Mouse (Mus musculus) CH12.LX (cell line): Measurements from ENCODE around the gene Pepd. TPM values are rescaled to one million over a fixed set of nuclear protein-coding genes. Genes with fewer than 3 reads are reported as not detected.
A peak's percentile ranks its signal among the peaks of the same experiment; 100 is the strongest.

Source experiments
- DNase-seq: peaks from one replicate; pipeline ENCODE4 v3.0.0-alpha.2; 2013; ENCODE audit errors: extremely low read depth
- H3K27ac ChIP-seq: 2 replicates; pipeline ENCODE4 v1.5.1; 2012; ENCODE audit warnings: low read depth, mild to moderate bottlenecking, control low read depth, moderate library complexity; ENCODE audit not compliant: insufficient read depth
- H3K27me3 ChIP-seq: replicated peaks from 2 replicates; pipeline ENCODE3; 2012; ENCODE audit warnings: inconsistent platforms
- H3K36me3 ChIP-seq, 2 experiments: replicated peaks in 1 of 2; 2 replicates each; pipeline versions ENCODE3 to v1.6.1; 2012; ENCODE audit warnings: inconsistent platforms in 1 of 2, low read length in 1 of 2, mild to moderate bottlenecking in 1 of 2, mixed read lengths in 1 of 2, moderate library complexity in 1 of 2; ENCODE audit not compliant: control insufficient read depth in 1 of 2, insufficient read depth in 1 of 2
- H3K4me1 ChIP-seq, 2 experiments: 2 replicates each; pipeline ENCODE4 v1.6.1; 2012; ENCODE audit warnings: inconsistent platforms in 1 of 2, moderate library complexity in 1 of 2; ENCODE audit not compliant: insufficient read depth in 2 of 2, control insufficient read depth in 1 of 2
- H3K4me2 ChIP-seq: 2 replicates; pipeline ENCODE4 v1.6.1; 2012; ENCODE audit warnings: low read depth, mild to moderate bottlenecking, control low read depth; ENCODE audit not compliant: poor library complexity, insufficient read depth, severe bottlenecking
- H3K4me3 ChIP-seq, 3 experiments: fragments of 150-350 bp in 1 of 3; sonication (generic) in 1 of 3; replicated peaks in 1 of 3; 2 replicates each; pipeline versions ENCODE3 to v1.5.1; 2011 to 2012; ENCODE audit warnings: low read depth in 2 of 3, low read length in 2 of 3, mild to moderate bottlenecking in 2 of 3, moderate library complexity in 2 of 3, control low read depth in 1 of 3, improper control_type of control experiment in 1 of 3, inconsistent platforms in 1 of 3, mixed read lengths in 1 of 3; ENCODE audit not compliant: poor library complexity in 1 of 3
- H3K79me2 ChIP-seq: replicated peaks from 2 replicates; pipeline ENCODE4 v1.6.1; 2012; ENCODE audit warnings: mild to moderate bottlenecking, moderate library complexity; ENCODE audit not compliant: control insufficient read depth, poor library complexity, insufficient read depth, severe bottlenecking; ENCODE audit errors: extremely low read depth
- H3K9ac ChIP-seq: 2 replicates; pipeline ENCODE4 v1.6.1; 2012; ENCODE audit warnings: low read depth, mild to moderate bottlenecking, control low read depth, moderate library complexity; ENCODE audit not compliant: insufficient read depth
- H3K9me3 ChIP-seq: replicated peaks from 2 replicates; pipeline ENCODE3; 2012; ENCODE audit warnings: low read length, inconsistent platforms, mixed read lengths
- CHD1 ChIP-seq: IDR thresholded peaks from 2 replicates; pipeline ENCODE4 v1.6.1; 2012; ENCODE audit warnings: low read depth, low read length, improper control_type of control experiment, inconsistent platforms
- JUN ChIP-seq: IDR thresholded peaks from 2 replicates; pipeline ENCODE4 v1.6.1; 2011; ENCODE audit warnings: low read depth, mild to moderate bottlenecking, low read length, improper control_type of control experiment, moderate library complexity; ENCODE audit not compliant: insufficient read depth
- MAZ ChIP-seq: IDR thresholded peaks from 2 replicates; pipeline ENCODE4 v1.6.1; 2012; ENCODE audit warnings: low read depth, mild to moderate bottlenecking, inconsistent platforms, low read length, improper control_type of control experiment, moderate library complexity
- MEF2A ChIP-seq: IDR thresholded peaks from 2 replicates; pipeline ENCODE4 v1.6.1; 2014; ENCODE audit warnings: low read depth, mild to moderate bottlenecking, inconsistent platforms, low read length, improper control_type of control experiment, borderline replicate concordance
- NELFE ChIP-seq: IDR thresholded peaks from 2 replicates; pipeline ENCODE4 v1.6.1; 2011; ENCODE audit warnings: low read depth, low read length, improper control_type of control experiment
- POLR2AphosphoS2 ChIP-seq: IDR thresholded peaks from 2 replicates; pipeline ENCODE4 v1.6.1; 2011; ENCODE audit warnings: low read depth, low read length, improper control_type of control experiment
- RAD21 ChIP-seq: IDR thresholded peaks from 2 replicates; pipeline ENCODE4 v1.6.1; 2011; ENCODE audit warnings: low read depth, mild to moderate bottlenecking, low read length, improper control_type of control experiment, moderate library complexity
- USF1 ChIP-seq: IDR thresholded peaks from 2 replicates; pipeline ENCODE4 v1.6.1; 2014; ENCODE audit warnings: low read depth, mild to moderate bottlenecking, inconsistent platforms, low read length, improper control_type of control experiment
- ZNF384 ChIP-seq: IDR thresholded peaks from 2 replicates; pipeline ENCODE4 v1.6.1; 2012; ENCODE audit warnings: low read depth, low read length, improper control_type of control experiment, inconsistent platforms
- dilution Hi-C: fragments of 300-500 bp; cut with MboI; formaldehyde crosslinking; loops from 2 replicates; pipeline ENCODE4 v1.14.3; 2020; ENCODE audit warnings: low sequenced_read_pairs; ENCODE audit not compliant: extremely low pct_unique_long_range_greater_than_20kb, extremely low pct_ligation_motif_present
- in situ Hi-C: fragments of 300-500 bp; cut with MboI; formaldehyde crosslinking; loops from 3 replicates; pipeline ENCODE4 v1.14.3; 2019; ENCODE audit warnings: low sequenced_read_pairs, low pct_ligation_motif_present, low pct_unique_long_range_greater_than_20kb, mixed read lengths
- polyA plus RNA-seq: library from polyadenylated mRNA; unstranded; fragments of >175 nt; gene quantifications from 2 replicates; pipeline ENCODE4 v1.2.1, GENCODE M21; 2012; ENCODE audit warnings: low read depth; ENCODE audit not compliant: insufficient read length
- total RNA-seq, 2 experiments: library from RNA; depleted of rRNA; stranded (reverse); fragments of 300-350 nt in 1 of 2; fragments of >200 nt in 1 of 2; gene quantifications; 2 replicates each; pipeline ENCODE4 v1.2.3; 2012 to 2014

Gene Pepd
- total and polyA plus RNA-seq, 3 experiments: 52.4 to 68.3 (median 53.5) TPM

GRCm38 (mm10) chr7:35086271-35086861 is 174.2 kb downstream of the Pepd start:
- Histone ChIP-seq H3K4me3 (no peak overlapping the region), H3K36me3 (no peaks in the 10 kb centered on the region)
- in situ Hi-C loops: no loop called here

GRCm38 (mm10) chr7:35090550-35090949 is 178.4 kb downstream of the Pepd start:
- H3K9me3 ChIP-seq: no peaks in the 10 kb centered on the region
- H3K36me3 ChIP-seq: no peaks in the 10 kb centered on the region
- DNase-seq: no peak
- H3K4me3 ChIP-seq: no peak overlapping the region
- no peaks in the 10 kb centered on the region for H3K27me3 ChIP-seq
- no peak overlapping the region for H3K4me2 ChIP-seq
- H3K4me1 ChIP-seq: no peaks in the 10 kb centered on the region
- dilution Hi-C loops: no loop called here
- H3K27ac ChIP-seq: no peak overlapping the region
- H3K9ac ChIP-seq: no peak overlapping the region
- TF ChIP-seq NELFE: no peak
- no peak for TF ChIP-seq MEF2A
- H3K79me2 ChIP-seq: no peaks in the 10 kb centered on the region
- in situ Hi-C loops: no loop called here

More at GRCm38 (mm10) chr7:35086271-35086861, 174.2 kb downstream of the Pepd start:
- H3K4me2 ChIP-seq: peak overlapping the region; percentile 32
- dilution Hi-C loops: no loop called here
- no peaks in the 10 kb centered on the region for H3K79me2 ChIP-seq
- no peak for TF ChIP-seq JUN
- no peak for TF ChIP-seq ZNF384
- no peak for TF ChIP-seq USF1
- TF ChIP-seq POLR2AphosphoS2: no peak
- no peak for TF ChIP-seq RAD21
- TF ChIP-seq CHD1: no peak
- no peak for TF ChIP-seq MAZ
- H3K9me3 ChIP-seq: no peaks in the 10 kb centered on the region
- no peak for DNase-seq
- no peaks in the 10 kb centered on the region for H3K27me3 ChIP-seq
- H3K9ac ChIP-seq: no peak overlapping the region
- H3K27ac ChIP-seq: no peak overlapping the region
- H3K4me1 ChIP-seq: no peaks in the 10 kb centered on the region

Other genes with a start within 250 kb of the Pepd start
- 0.13 and 0.21 TPM in 2 replicates for gene Chst8, start 99.7 kb upstream of the Pepd start, total RNA-seq (2012; rRNA removed)
- 0.27 and 0.31 TPM in 2 replicates for gene Chst8, start 99.7 kb upstream of the Pepd start, total RNA-seq (2014; rRNA removed)
- gene Chst8, start 99.7 kb upstream of the Pepd start, polyA plus RNA-seq: 0.16 and 0.26 TPM in 2 replicates
- 23.6 and 34.6 TPM in 2 replicates for gene Cebpg, start 144.2 kb downstream of the Pepd start, total RNA-seq (2012; rRNA removed)
- gene Cebpg, start 144.2 kb downstream of the Pepd start, total RNA-seq (2014; rRNA removed): 25.3 and 27.0 TPM in 2 replicates
- gene Cebpg, start 144.2 kb downstream of the Pepd start, polyA plus RNA-seq: 19.9 and 23.5 TPM in 2 replicates
- gene Cebpa, start 206.9 kb downstream of the Pepd start, total RNA-seq (2012; rRNA removed): not detected in 2 replicates
- not detected in 2 replicates for gene Cebpa, start 206.9 kb downstream of the Pepd start, total RNA-seq (2014; rRNA removed)
- not detected in 2 replicates for gene Cebpa, start 206.9 kb downstream of the Pepd start, polyA plus RNA-seq